Mouse (Mus musculus) kidney, embryonic 16.5 days (tissue): Measurements from ENCODE around the gene Krt13. TPM values are rescaled to one million over a fixed set of nuclear protein-coding genes. Genes with fewer than 3 reads are reported as not detected.

Source experiments
- ATAC-seq: fragments of 200-750 bp; cut with Nextera tagmentation; 2 replicates; pipeline ENCODE4 v1.8.0; 2017; ENCODE audit warnings: moderate TSS enrichment; ENCODE audit not compliant: low FRiP score, low TSS enrichment
- H3K27ac ChIP-seq: fragments of 300-500 bp; sonication (generic); 2 replicates; pipeline ENCODE4 v1.5.1; 2014; ENCODE audit warnings: low read length
- H3K27me3 ChIP-seq: fragments of 300-500 bp; sonication (generic); 2 replicates; pipeline ENCODE4 v1.6.1; 2014; ENCODE audit warnings: low read length, control low read depth, mixed read lengths; ENCODE audit not compliant: insufficient read depth
- H3K36me3 ChIP-seq: fragments of 300-500 bp; sonication (generic); 2 replicates; pipeline ENCODE4 v1.6.1; 2014; ENCODE audit warnings: low read length, control low read depth, mixed read lengths; ENCODE audit not compliant: insufficient read depth
- H3K4me1 ChIP-seq: fragments of 300-500 bp; sonication (generic); 2 replicates; pipeline ENCODE4 v1.6.1; 2014; ENCODE audit warnings: low read length, control low read depth, mixed read lengths; ENCODE audit not compliant: insufficient read depth
- H3K4me2 ChIP-seq: fragments of 300-500 bp; sonication (generic); replicated peaks from 2 replicates; pipeline ENCODE4 v1.6.1; 2014; ENCODE audit warnings: low read depth, low read length
- H3K4me3 ChIP-seq: fragments of 300-500 bp; sonication (generic); 2 replicates; pipeline ENCODE4 v1.5.1; 2014; ENCODE audit warnings: mild to moderate bottlenecking, low read length
- H3K9ac ChIP-seq: fragments of 300-500 bp; sonication (generic); replicated peaks from 2 replicates; pipeline ENCODE4 v1.6.1; 2014; ENCODE audit warnings: low read length
- H3K9me3 ChIP-seq: fragments of 300-500 bp; sonication (generic); 2 replicates; pipeline ENCODE4 v1.6.1; 2016; ENCODE audit warnings: low read length, control low read depth
- WGBS: fragments of 180-500 bp; shearing (Covaris S2); extraction: QIAGEN DNeasy Blood & Tissue Kit; methylation state at CpG from one replicate; pipeline ENCODE4 v1.1.7; 2014; 5-methylcytosine and 5-hydroxymethylcytosine counted together
- polyA plus RNA-seq: library from polyadenylated mRNA; unstranded; fragments of >200 nt; fragmentation: Nextera tagmentation; extraction: Ambion mirVana; gene quantifications from 2 replicates; pipeline ENCODE4 v1.2.1, GENCODE M21; 2015

Gene Krt13
- polyA plus RNA-seq, 1 experiment from 2014 or later: 0.37 TPM

GRCm38 (mm10) chr11:100088378-100089025, 32.9 kb downstream of the Krt13 start:
- 62% methylated on average over 7 of the region's 7 CpGs for WGBS
- ATAC-seq: no peak
- no peak overlapping the region for H3K9ac ChIP-seq
- H3K4me1 ChIP-seq: 0 out of 2 replicates have a peak, but pooled peaks cover 3% of the 10 kb centered on the region
- no peak overlapping the region for H3K4me2 ChIP-seq
- H3K27me3 ChIP-seq: no peaks in the 10 kb centered on the region
- H3K36me3 ChIP-seq: no peaks in the 10 kb centered on the region
- H3K9me3 ChIP-seq: no peaks in the 10 kb centered on the region; the same call in 1 of the 2 replicates
- H3K27ac ChIP-seq: no peak overlapping the region
- H3K4me3 ChIP-seq: no peak overlapping the region

- no peaks in the 10 kb centered on the region; the same call in 1 of the 2 replicates for H3K9me3 ChIP-seq
- WGBS: 94% methylated on average over 10 of the region's 10 CpGs
Measured at GRCm38 (mm10) chr11:100087861-100088260, 33.5 kb downstream of the Krt13 start, which contains the start of gene Krt32. Krt32 (minus strand) TSS chr11:100088226.

GRCm38 (mm10) chr11:100073873-100074272, 47.5 kb downstream of the Krt13 start:
- Histone ChIP-seq H3K9me3 (no peaks in the 10 kb centered on the region), H3K4me3 (no peak overlapping the region), H3K4me2 (no peak overlapping the region), H3K27me3 (no peaks in the 10 kb centered on the region), H3K4me1 (no peaks in the 10 kb centered on the region), H3K27ac (no peak overlapping the region), H3K36me3 (no peaks in the 10 kb centered on the region), H3K9ac (no peak overlapping the region)
- WGBS: 50% methylated on average over 1 of the region's 1 CpGs
- no peak for ATAC-seq

More at GRCm38 (mm10) chr11:100087861-100088260, 33.5 kb downstream of the Krt13 start, which contains the start of gene Krt32:
- Histone ChIP-seq H3K27ac (no peak within 1 kb of the TSS), H3K4me1 (0 out of 2 replicates have a peak, but pooled peaks cover 3% of the 10 kb centered on the region), H3K36me3 (no peaks in the 10 kb centered on the region), H3K9ac (no peak within 1 kb of the TSS), H3K4me3 (no peak within 1 kb of the TSS), H3K27me3 (no peaks in the 10 kb centered on the region), H3K4me2 (no peak within 1 kb of the TSS)
- ATAC-seq: no peak

Other genes starting within 250 kb of the Krt13 start
- gene Krtap9-1, start 248.2 kb downstream of the Krt13 start, polyA plus RNA-seq: not detected in 2 replicates
- not detected in 2 replicates for gene Gm11567, start 242.4 kb downstream of the Krt13 start, polyA plus RNA-seq
- not detected in 2 replicates for gene Krtap31-1, start 213.6 kb downstream of the Krt13 start, polyA plus RNA-seq
- not detected in 2 replicates for gene Gm11565, start 206.8 kb downstream of the Krt13 start, polyA plus RNA-seq
- not detected in 2 replicates for gene Krtap31-2, start 185.3 kb downstream of the Krt13 start, polyA plus RNA-seq
- gene Krtap9-5, start 173.1 kb downstream of the Krt13 start, polyA plus RNA-seq: not detected in 2 replicates
- not detected in 2 replicates for gene Krtap29-1, start 142.5 kb downstream of the Krt13 start, polyA plus RNA-seq
- gene Krtap16-1, start 135.0 kb downstream of the Krt13 start, polyA plus RNA-seq: not detected in 2 replicates
- not detected in 2 replicates for gene Krtap17-1, start 127.6 kb downstream of the Krt13 start, polyA plus RNA-seq
- gene Krt33a, start 105.4 kb downstream of the Krt13 start, polyA plus RNA-seq: not detected in 2 replicates
- gene Krt33b, start 91.7 kb downstream of the Krt13 start, polyA plus RNA-seq: 0.10 TPM in 1 of 2 replicates, not detected in the other
- not detected in 2 replicates for gene Krt34, start 80.0 kb downstream of the Krt13 start, polyA plus RNA-seq
- not detected in 2 replicates for gene Krt31, start 71.0 kb downstream of the Krt13 start, polyA plus RNA-seq
- not detected in 2 replicates for gene Krt32, start 33.3 kb downstream of the Krt13 start, polyA plus RNA-seq
- not detected in 2 replicates for gene Krt35, start 25.3 kb downstream of the Krt13 start, polyA plus RNA-seq
- gene Krt36, start 15.9 kb downstream of the Krt13 start, polyA plus RNA-seq: 1.1 and 1.6 TPM in 2 replicates
- 1.3 and 3.8 TPM in 2 replicates for gene Krt15, start 14.4 kb upstream of the Krt13 start, polyA plus RNA-seq
- 96.4 and 105 TPM in 2 replicates for gene Krt19, start 27.1 kb upstream of the Krt13 start, polyA plus RNA-seq
- not detected in 2 replicates for gene Krt9, start 71.7 kb upstream of the Krt13 start, polyA plus RNA-seq
- gene Krt14, start 86.0 kb upstream of the Krt13 start, polyA plus RNA-seq: 0.90 and 1.7 TPM in 2 replicates
- not detected in 2 replicates for gene Krt16, start 127.3 kb upstream of the Krt13 start, polyA plus RNA-seq
- gene Krt17, start 139.5 kb upstream of the Krt13 start, polyA plus RNA-seq: 0.30 and 0.32 TPM in 2 replicates
- not detected in 2 replicates for gene Krt42, start 148.3 kb upstream of the Krt13 start, polyA plus RNA-seq
- 1,403 and 1,568 TPM in 2 replicates for gene Eif1, start 198.3 kb upstream of the Krt13 start, polyA plus RNA-seq
- not detected in 2 replicates for gene Gast, start 212.8 kb upstream of the Krt13 start, polyA plus RNA-seq
- gene Hap1, start 234.6 kb upstream of the Krt13 start, polyA plus RNA-seq: 15.5 and 18.6 TPM in 2 replicates